Mouse (Mus musculus) C2C12 (cell line): ENCODE data around the gene Akr7a5.

ENCODE experiments used
- CTCF ChIP-seq: IDR thresholded peaks from one replicate; pipeline ENCODE4 v1.5.1; 2011; ENCODE audit not compliant: control insufficient read depth, insufficient read depth, insufficient read length
- MAX ChIP-seq: IDR thresholded peaks from one replicate; pipeline ENCODE4 v1.6.1; 2011; ENCODE audit warnings: mild to moderate bottlenecking, control low read depth

GRCm38 (mm10) chr4:139340835-139341234 lies 30.3 kb downstream of the Akr7a5 start:
- TF ChIP-seq MAX: no peak
- TF ChIP-seq CTCF: no peak
